Mouse (Mus musculus) lung, postnatal 10 days (tissue): ENCODE measurements around the gene Slc16a2.

Source experiments
- DNase-seq: peaks from one replicate; pipeline ENCODE4 v3.0.0; 2021

The Slc16a2 gene

DNA sequence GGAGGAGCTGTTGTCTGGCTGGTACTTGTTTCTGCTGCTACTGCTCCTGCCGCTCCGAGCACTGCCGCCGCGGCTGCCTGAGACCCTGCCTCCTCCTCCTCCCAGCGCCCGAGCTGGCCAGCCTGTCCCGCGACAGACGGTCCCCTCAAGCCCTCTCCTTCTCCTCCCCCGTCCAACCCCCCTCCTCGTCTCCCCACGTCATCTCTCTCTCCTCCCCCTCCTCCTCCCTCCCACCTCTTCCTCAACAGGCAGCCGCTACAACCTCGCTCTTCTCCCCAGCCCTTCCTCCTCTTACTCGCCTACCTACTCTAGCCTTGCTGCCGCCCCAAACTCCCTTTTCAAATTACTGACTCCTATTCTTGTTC, at the start of gene Slc16a2:
TSS of gene Slc16a2 (minus strand) at position 152 of the 365 bp plus-strand sequence.
- peak; percentile 80 for DNase-seq

DNA sequence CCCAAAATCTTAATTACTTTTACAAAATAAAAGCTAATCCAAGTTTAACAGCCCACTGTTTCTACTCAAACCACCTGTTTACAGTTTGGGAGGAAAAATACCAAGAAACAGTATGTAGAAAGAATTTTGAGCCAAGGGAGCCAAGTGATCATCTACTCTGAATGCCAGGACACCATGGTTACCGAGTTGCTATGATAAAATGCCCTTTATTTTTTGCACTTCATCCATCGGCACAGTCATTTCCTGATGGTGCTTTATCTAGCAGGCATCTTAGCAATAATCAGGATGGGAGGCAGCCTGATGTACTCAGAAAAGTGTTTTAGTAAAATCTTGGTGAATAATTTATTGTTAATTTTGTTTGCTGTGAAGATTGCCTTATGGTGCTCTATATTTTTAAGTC, 41.7 kb upstream of the Slc16a2 start:
- DNase-seq = no peak

DNA sequence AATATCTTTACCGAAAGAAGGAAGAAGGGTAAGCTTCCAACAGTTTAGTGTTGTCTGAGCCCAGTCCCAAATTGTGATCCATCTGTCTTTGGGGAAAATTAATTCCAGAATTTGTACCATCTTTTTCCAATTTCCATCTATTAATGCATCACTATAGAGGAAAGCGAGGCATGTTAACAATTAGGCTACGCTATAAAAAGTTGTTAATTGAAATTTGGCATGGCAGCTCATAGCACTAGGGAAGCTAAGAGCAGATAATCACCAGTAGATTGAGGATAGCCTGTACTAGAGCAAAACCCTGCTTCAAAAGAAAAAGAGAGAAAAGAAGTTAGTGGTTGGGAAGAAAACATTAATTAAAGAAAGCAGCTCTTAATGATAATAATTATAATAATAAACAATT, 41.1 kb upstream of the Slc16a2 start:
- DNase-seq = no peak

DNA sequence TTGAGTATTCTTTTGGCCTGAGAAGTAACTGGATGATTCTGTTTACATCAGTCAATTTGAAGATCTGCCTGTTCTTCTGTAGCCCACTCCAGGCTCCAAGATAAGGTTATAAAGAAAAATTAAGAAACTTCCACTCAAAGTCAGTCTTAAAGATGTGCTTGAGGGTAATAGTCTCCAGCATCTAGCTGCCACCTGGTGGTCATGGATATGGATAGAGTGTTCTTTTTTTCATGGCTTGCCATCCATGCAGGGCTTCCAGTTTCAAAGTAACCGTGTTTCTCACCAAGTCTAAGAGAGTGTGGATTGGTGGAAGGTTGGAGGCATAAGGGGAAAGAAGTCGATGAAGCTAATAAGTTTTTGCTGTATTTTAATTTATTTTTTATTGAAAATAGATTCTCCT, 23.5 kb upstream of the Slc16a2 start:
- DNase-seq = peak; percentile 50

DNA sequence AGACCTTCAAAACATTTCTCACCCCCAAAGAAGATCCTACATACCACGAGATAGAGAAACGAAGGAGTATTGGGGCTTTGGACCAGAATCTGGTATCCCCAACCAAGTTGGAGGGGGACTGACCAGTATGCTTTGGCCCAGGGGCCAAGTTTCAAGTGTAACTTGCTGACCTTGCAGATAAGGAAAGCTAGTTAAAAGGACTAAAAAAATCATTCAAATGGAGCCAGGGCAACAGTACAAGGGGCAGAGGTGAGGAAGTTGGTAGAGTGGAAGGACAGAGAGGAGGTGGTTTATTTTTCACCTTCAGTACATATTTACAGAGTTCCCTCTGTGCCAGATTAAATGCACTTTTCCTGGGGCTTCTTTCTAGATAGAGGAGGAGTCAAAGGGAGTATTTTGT, 7.1 kb upstream of the Slc16a2 start:
- no peak for DNase-seq

DNA sequence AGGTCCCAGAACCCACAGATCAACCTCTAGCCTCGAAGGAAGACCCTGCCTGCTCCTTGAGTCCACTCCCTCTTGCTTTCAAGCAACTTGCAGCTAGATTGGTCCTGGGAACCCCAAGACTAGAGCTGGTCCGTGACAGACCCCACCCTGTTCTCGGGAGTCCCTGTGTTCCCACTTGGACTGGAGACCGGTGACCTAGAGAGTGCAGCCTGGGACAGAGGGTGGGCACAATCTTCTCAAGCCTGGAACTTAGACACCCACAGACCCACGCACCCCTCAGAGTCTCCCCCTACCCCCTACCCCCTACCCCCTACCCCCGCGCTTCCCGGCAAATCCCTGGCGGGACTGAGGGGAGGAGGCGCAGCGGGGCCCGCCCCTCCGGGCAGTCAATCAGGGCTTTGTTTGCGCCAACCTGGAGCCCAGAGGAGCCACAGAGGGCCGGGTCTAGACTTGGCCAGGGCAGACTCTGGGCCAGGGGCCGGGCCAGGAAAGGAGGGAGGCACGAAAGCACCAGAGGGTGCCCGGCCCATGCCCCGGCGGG, 558 bp upstream of the Slc16a2 start:
- DNase-seq = peak; percentile 74

DNA sequence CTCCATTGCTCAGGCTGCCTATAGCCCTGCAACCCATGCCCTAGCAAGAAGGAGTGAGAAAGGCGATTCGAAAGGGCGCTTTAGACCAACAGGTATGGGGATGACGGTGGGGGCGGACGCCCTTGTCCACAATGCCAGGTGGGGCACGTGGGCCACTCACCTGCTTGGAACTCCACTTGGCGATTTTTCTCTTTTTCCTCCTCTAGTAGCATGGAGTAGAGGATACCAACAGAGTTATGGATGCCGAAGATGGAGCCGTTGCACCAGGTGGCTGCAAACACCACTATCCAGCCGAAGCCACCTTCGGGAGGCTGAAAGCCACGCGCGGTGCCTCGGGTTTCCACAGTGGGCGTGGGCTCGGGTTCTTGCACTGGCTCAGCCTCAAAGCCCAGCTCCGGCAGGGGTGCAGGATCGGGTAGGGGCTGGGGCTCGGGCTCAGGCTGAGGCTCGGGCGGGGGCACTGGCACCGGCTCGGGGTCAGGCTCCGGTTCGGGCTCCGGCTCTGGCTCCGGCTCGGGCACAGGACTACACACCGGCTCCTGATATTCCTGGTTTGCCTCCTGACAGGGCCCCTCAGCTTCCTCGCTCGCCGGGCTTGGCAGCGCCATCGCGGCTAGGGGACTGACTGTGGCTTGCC, 470 bp downstream of the Slc16a2 start:
- DNase-seq = peak; percentile 12

DNA sequence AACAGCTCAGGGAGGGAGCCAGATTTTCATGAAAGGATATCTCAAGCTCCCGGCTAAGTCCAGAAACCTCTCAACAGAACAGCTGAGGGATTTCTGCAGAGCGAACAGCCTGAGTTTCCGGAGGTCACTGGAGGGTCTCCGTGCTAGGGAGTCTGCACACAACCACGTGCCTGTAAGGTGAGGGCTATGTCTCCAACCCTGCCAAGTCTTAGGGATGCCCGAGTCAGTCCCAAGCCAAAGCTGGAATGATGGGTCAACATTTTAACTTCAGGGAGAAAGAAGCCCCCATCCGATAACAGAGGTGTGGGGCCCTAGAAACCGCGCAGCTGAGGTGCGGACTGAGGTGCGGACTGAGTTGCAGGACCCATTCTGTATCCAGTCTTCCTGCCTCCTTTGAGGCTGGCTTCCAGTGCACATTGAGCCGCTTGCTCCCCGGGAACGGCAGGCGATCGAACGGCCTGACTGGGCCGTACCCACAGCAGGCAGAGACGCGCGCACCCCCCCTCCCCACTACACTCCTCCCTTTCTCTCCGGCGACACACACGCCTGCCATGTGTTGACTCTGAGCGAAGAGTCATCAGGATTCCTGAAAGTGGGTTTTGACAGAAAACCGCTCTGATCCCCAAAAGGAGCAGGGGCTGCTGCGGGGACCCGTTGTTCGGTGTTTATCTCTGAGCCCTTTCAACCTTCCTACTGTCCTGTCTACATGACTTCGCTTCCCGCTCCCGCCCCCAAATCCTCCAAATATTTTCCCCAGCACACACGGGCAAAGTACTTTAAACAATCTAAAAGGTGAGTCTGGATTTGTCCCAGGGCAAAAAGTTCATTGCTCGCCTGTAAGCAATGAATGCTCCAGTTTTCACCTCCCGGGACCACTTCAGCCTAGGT, 1.2 kb downstream of the Slc16a2 start:
- peak; percentile 25 for DNase-seq

DNA sequence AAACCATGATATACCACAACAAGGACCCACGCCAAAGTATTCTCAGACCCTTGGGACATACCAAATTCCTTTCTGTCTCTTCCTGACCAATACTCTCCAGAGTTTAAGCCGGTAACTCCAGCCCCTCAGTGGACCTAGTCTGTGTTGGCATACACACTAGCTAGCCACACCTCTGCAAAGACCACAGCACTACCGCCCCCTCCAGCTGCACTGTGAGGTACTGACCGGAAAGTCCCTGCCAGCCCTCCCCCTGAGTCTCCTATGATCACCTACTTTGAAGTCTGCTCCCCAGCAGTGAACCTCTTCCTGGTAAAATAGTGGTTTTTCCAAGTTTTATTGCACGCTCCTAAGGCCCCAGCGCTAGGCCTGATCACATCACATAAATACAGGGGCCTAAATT, 2.5 kb downstream of the Slc16a2 start:
- DNase-seq = peak; percentile 22

DNA sequence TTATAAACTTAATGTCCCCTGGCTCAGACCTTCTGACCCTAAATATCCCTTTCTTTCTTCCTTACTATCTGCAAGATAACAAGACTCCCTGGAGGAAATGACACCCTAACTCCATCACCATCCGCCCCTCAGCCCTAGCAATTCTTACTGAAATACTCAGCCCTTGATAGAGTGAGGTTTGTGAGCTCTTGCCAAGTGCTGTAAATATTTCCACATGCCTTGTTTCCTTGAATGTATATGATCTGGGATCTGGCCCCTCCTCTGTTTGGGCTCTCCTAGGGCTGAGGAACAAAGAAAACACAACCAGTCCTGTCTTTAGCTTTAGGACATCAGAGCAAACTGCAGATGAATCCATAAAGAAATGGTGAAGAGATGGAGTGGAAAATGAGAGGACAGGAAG, 9.1 kb downstream of the Slc16a2 start:
- DNase-seq = no peak

DNA sequence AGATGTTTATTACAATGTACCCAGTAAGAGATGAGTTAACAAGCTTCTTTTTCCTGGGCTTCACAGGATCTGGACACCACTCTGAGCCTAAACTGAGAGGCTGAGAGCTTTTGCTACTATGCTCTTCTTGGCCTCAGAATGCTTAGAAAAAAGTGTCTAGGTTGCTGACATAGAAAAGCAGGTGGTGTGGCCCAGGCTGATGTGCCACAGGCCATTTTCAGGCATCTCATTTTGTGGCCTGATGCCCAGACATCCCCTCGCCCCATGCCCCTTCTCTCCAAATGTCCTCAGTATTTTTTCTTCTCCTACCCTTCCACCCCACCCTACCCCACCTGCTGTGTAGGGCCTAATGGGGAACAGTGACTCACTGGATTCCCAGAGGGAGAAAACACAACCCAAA, 11.3 kb downstream of the Slc16a2 start:
- no peak for DNase-seq

DNA sequence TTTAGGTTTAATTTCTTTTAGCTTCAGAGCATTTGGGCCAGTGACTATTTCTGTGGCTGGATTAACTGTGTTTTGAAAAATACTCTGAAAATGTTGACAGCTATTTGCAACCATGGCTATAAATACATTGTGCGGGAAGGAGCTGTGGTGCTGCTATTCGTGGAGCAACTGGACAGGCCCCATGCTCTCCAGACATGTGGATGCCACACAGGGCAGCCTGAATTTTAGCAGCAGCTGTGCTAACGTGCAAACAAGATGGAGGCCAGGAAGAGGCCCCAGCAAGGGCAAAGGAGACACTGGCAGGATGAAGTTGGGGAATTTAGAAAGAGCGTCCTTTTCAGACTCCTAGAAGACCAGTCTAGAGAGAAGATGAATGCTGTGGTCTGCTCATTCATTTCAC, 15.4 kb downstream of the Slc16a2 start:
- no peak for DNase-seq

DNA sequence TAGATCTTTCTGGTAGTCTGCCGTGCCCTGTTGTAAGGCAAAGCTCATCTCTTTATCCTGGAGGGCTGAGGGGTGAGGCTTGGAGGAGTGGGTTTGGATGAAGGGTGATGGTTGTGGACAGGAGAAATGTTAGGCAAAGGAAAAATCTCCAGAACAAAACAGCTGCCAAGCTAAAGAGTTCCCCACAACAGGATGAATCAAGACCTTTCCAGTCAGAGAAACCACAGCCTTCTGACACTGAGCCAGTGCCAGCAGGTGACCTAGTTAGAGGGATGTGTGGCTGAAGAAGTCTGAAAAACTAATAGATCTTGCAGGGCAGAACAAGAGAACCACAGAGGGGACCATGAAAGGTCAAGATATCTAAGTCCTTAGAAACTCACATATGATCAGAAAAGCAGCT, 24.8 kb downstream of the Slc16a2 start:
- DNase-seq = no peak

DNA sequence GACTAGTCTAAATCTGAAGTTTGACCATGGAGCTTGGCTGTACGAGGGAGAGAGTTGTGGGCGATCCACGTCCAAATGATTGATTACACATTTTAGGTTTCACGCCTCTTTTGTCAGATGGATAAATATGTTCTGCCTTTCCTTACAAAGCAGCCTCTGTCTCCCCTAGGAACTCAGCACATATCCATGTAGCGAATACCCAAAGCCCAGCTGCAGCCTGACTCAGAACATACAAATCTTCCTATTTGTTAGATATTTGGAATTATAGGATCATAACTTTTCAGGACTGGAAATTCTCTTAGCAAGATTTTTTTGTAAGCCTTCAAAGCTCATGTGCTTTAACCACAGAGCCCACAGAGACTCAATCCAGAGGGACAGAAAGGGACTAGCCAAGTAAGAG, 26.3 kb downstream of the Slc16a2 start:
- no peak for DNase-seq

DNA sequence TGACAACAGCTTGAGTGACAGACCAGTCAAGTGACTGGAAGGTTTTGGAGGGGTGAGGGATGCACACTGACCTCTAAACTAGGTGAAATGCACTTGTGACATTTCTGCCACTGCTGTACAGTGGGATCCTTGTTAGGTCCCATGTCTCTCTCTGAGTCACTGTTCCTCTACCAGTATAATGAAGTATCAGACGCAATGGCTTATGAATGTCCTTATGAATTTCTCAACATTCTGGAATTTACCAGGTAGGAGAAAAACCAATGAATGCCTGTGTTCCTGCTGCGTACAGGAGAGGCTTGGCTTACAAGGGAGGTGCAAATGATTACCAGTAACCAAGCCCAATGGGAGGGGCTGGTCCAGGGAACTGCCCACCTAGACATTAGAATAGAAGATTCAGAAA, 30.5 kb downstream of the Slc16a2 start:
- DNase-seq = peak; percentile 1

DNA sequence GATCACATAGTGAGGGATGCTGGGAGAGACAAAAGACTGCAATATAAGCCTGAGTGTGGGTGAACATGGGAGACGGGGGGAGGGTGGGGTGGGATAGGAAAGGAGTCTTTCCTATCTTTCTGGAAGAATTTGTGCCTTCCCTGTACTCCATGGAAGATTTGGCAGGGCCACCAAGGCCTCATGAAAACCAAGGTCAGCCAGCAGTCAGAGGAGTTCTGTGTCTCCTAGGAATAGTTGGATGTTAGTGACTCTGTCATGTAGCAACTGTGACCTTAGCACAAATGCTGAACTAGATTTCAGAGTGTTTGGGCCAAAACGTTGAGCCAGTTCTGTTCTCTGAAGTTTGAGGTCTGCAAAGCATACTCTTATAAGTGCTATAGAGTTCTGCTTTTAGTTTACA, 36.1 kb downstream of the Slc16a2 start:
- DNase-seq = peak; percentile 2

DNA sequence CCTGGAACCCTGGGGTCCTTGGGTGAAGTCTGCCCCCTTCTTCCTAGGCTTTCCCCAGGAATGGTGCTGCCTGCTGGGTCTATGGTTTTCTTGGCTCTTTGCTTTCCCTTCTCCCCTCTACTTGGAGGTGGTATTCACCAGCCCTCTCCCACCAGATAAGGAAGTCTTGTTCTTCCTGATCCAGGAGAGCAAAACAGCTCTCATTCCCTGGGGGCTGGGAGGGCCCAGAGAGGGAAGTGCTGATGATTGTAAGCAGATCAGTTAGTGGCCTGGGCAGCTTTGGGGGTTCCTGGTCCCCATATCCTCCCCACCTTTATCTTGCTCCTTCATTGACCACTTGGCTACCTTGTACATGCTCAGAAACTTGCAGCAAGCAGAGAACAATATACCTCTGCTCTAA, 45.4 kb downstream of the Slc16a2 start:
- DNase-seq = no peak

DNA sequence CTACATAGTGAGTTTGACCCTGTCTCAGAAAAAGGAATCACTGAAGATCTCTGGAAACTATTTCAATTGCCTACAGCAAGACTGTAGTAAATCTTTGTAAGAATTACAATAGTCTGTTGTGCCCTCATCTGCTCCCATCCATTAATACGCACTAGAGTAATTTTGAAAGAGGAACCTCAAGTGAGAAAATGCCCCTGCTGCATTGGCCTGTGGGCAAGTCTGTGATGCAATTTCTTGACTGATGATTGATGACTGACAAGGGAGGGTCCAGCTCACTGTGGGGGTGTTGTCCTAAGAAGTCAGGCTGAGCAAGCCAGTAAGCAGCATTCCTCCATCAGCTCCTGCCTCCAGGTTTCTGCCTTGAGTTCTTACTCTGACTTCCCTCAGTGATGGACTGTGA, 75.6 kb downstream of the Slc16a2 start:
- no peak for DNase-seq

DNA sequence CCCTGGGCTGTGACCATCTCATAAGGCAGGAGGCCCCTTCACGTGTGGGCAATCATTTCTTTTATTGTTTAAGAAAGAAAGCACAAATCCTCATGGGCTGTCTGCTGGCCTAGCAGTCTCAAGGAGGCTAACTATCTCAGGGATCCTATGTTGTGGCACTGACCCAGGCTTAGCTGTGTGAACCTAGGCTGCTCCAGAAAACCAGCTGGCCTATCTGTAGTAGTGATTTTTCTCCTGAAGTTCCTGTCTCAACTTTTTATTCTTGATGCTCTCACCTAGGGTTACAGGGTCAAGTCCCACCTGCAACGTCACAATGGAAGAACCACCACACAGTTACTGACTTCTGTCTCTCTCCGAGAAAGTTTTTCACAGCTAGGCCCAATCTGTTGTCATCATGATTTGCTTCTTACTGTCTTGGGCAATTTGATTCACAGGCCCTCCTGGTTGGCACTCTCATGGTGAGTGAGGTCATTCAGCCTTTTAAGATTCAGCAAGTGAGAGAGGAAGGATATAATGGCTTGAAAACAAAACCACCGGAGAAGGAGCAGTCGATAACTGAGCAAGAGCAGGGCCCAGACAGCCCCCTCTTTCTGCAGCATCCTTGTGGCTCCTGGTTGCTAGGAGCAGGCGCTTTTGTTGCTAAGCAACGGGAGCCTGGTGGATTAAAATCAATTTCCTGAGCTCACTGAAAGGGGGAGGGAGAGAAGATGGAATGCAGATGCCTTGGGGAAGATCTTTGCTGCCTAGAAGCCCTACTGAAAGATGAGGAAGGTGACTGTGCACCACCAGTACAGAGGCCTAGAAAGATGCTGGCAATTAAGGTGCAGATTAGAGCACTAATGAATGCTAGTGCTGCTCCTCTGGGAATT, 77.4 kb downstream of the Slc16a2 start:
- no peak for DNase-seq

DNA sequence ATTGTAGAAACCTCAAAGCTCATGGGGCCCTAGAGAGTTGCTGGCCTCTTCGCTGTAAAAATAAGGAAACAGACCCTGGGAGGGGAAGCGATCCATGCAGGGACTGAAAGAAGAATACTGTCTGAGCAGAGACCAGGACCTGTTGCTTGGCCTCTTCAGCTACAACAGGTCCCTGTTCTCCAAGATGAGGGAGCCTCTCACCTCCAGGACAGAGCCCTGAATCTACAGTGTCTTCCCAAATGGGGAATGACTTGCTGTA, 79.8 kb downstream of the Slc16a2 start:
- DNase-seq = no peak

DNA sequence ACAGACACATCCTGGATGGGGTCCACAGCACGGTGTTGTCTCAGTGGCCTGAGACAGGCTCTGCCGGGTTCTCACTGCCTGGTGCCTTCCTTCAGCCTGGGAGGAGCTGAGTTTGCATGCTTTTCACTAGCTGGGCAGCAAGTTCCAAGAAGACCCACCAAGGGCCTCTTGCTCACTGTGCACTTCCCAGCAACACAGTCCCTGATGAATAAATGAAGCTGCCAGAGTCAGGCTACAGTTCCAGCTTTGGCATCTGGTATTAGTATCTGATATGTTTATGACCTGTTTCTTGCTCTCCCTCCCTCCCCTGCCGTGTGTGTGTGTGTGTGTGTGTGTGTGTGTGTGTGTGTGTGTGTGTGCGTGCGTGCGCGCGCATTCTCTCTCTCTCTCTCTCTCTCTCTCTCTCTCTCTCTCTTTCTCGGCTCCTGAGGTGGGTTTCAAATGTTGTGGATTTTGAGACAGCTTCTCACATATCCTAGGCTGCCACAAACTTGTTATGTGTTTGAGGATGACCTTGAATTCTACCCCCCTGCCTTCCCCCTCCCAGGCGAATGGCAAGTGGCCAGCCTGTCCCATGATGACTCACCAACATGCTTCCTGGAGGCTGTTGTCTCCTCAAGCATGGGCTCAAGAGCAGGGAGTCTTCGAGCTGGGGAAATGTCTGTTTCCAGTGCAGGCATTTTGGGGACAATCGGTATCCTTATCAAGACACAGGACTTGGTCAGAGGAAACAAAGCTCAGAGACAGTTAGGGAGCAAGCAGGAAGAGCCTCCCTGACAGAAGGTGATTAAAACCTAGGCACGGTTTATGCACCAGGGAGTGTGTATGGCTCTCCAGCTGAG, 80.3 kb downstream of the Slc16a2 start:
- peak; percentile 69 for DNase-seq

DNA sequence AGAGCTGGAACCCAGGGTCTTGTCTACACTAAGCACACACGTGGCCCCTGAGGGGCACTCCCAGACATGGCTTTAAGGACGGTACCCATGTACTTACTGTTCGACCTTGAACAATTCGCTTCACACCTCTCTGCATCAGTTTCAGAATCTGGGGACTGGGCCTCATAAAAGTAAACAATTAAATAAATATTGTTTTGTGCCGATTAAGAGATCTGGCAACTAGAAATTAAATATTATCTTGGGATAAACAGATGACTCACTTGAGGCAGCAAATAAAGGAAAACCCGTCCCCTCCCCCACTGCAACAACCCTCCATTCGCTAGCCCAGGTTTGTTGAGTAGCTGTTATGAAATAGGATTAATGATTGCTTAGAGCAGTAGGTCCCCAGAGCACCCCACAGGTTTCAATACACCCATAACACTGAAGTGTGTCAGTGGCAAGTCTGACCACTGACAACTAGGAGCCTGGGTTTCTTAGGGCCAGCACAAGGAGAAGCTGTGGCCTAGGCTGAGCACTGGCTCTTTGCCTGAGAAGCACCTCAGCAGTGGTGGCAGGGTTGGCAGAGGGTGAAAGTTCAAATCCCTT, 87.7 kb downstream of the Slc16a2 start:
- no peak for DNase-seq
